Mouse (Mus musculus) kidney, postnatal 14 days (tissue): ENCODE results near the gene Cdkl3.

ENCODE experiments used
- DNase-seq: peaks from one replicate; pipeline ENCODE4 v3.0.0; 2022; ENCODE audit warnings: mixed read lengths

The Cdkl3 gene

DNA sequence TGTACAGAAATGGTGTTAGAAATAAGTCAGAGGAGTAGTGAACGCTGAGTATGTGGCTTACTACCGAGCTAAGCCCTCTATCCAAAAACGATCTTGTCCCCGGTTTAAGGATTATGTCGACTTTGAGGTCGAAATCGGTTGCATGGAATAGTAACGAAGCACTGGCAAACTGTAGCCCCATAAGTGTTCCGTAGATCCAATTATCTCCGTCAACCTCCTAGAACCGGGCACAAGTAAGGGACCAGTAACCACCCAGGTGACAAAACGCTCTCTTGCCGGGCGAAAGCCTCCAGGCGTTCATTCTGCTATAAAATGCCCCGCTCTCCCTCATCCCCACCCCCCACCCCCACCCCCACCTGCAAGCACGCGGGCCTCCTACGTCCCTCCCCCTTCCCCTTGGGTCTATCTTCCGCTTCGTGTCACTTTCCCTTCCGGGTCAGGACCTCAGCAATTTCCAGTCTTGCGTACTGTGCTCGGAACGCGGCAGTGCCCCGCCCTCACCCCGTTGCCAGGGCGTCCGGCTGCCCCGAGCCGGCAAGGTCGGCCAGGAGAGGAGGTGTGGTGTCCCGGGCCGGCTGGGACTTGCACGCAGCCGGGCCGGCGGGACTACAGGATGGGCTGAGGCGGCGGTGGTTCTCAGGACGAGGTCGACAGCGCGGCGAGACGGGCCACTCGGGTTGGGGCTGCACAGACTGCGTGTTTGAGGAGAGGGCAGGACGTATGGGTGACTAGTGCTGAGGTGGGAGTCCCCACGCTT lies at the start of gene Cdkl3:
Cdkl3 (plus strand) TSS at position 450 of the 757 bp plus-strand sequence.
- DNase-seq, result peak; percentile 97

GRCm38 (mm10) chr11:51956112-51956511 lies 47.9 kb upstream of the Cdkl3 start:
- no peak for DNase-seq

DNA sequence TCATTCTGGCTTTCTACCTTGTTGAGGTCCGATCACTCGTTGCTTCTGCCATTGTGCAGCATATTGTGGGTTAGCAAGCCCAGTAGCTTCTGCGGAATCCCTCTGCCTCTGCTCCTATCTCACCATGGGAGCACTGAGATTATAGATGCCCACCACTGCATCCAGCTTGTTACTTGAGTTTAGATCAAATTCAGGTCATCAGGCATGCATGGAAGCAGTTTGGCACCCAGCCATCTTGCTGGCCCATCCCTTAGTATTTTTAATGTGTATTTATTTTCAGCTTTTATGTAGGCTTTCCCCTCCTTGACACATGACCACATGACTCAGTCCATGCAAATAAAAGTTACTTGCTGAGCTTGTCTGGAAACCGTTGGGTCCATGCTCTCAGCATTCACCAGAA lies 46.3 kb upstream of the Cdkl3 start:
- no peak for DNase-seq

GRCm38 (mm10) chr11:51959511-51959910 lies 44.5 kb upstream of the Cdkl3 start:
- DNase-seq, result no peak

DNA sequence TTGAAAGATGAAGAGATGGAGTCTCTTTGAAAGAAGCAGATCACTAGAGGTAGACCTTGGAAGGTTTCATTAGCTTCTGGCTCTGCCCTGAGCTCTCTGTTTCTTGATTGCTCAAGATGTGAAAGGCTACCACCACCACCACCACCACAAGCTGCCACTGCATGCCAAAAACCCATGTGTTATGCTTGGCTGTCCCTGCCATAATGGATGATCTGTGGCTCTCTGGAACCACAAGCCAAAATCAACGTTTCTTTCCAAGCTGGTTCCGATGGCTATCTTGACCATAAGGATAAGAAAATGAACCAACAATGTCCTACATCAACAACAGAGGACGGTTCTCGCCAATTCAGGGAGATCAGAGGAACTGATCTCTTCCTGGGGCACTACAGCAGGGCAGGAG lies 44.0 kb upstream of the Cdkl3 start:
- DNase-seq, result no peak

DNA sequence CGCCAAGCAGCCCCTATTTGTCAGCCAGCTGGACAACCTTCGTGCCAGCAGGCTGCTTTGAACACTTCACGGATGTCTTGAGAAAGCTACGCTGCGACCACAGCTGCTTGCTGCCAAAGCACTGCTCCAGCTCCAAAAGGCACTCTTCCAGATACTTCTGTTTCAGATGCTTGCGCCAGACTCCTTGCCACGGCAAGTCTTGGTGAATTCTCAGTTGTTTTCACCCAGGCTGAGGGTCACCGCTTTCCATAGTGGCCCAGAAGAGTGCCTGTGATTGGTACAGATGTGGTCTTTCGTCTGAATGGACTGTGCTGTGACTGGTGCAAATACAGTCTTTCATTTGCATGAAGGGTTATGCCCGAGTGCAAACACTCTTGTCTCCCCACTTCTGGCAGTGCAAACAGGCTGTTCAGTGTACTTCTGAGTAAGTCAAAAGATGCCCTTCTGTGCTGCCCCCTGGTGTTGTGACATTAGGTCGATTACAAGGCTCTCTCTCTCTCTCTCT lies 43.0 kb upstream of the Cdkl3 start:
- DNase-seq, result no peak

- DNase-seq, result no peak
These were observed 42.3 kb upstream of the Cdkl3 start for GRCm38 (mm10) chr11:51961761-51962160.

- no peak for DNase-seq
These were observed 41.7 kb upstream of the Cdkl3 start for GRCm38 (mm10) chr11:51962277-51962676.

- DNase-seq, result no peak
These were observed 37.4 kb upstream of the Cdkl3 start for GRCm38 (mm10) chr11:51966651-51967050.

DNA sequence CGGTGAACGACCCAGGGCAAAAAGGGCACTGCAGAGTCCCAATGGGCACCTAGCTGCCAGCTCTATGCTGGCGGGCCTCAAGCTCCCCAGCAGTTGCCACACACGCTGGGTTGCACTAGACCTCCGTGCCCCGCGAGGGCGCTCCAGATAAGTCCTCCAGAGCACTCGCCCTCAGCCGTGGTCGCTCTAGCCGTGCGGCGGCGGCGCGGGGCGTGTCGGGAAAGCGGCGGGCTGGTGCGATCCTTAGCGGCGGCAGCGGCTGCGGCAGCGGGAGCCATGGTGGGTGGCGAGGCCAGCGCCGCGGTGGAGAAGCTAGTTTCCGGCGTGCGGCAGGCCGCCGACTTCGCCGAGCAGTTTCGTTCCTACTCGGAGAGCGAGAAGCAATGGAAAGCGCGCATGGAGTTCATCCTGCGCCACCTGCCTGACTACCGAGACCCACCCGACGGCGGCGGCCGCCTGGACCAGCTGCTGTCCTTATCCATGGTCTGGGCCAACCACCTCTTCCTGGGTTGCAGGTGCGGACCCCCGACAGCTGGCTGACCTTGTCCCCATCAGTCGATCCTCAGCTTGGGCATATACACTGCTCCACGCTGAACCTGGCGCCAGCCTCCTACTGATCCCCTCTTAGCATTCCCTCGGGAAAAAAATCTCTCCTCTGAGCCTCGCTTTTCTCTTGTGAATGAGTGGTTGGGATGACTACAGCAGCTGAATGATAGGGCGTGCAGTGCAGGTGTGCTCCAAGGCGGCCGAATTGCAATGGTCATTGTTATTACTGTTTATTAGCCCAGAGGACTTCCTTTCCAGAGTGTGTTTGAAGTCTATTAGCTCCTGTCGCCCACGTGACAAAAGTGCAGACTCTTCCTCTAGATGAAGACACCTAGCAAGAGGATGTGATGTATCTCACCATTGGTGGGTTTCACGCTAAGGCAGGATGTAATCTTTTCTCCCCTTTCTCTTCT lies 36.3 kb upstream of the Cdkl3 start, which contains the start of gene Cdkn2aipnl:
Cdkn2aipnl (plus strand) TSS at position 219 of the 959 bp plus-strand sequence.
- peak; percentile 96 for DNase-seq

GRCm38 (mm10) chr11:51968896-51969295 lies 35.1 kb upstream of the Cdkl3 start:
- DNase-seq, result no peak

DNA sequence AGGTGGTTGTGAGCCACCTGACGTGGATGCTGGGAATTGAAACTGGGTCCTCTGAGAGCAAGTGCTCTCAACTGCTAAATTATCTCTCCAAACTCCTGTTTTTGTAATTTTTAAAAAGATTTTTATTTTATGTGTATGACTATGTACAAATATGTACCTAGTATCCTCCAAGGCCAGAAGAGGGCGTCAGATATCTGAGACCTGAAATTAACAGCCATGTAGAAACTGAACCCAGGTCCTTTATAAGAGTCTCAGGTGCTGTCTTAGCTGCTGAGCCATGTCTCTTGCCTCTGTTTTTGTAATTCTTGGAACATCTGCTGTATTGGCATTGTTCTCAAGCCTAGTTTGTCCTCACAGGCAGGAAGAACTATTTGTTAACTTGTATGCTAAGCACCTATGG lies 34.5 kb upstream of the Cdkl3 start:
- no peak for DNase-seq

- DNase-seq, result no peak
These were observed 32.4 kb upstream of the Cdkl3 start for GRCm38 (mm10) chr11:51971644-51972043.

GRCm38 (mm10) chr11:51999611-52000289 lies 4.3 kb upstream of the Cdkl3 start:
- DNase-seq, result peak; percentile 81

DNA sequence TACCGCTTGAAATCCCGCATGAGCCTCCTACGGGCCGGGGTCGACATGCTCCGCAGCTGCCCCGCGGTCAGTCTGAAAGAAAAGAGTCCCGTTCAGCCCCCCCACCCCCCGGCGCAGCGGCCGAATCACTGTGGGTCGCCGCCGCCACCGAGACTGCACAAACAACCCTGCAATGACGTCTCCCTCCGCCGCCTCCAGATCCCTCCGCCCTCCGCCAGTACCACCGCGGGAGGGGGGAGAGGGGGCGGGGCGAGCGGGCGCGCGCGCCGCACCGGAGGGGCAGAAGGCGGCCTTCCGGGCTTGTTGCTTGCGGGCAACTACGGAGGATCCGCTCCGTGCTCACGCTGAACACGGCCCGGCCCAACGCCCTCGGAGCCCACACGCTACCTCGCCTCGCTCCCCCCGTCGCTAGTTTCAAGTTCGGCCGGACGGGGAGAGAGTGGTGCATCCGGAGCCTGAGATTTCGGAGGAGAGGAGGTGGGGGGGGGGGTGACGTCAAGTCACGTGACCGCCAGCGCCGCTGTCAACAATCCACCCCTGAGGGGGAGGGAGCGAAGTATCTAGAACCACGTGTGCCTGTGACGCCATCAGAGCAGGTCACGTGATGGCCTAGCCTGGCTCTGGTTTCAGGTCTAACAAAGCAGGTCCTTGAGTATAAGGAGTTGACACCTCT lies 3.6 kb upstream of the Cdkl3 start, which contains the start of gene Ube2b:
Ube2b (minus strand) TSS at position 473 of the 673 bp plus-strand sequence.
- peak; percentile 98 for DNase-seq

DNA sequence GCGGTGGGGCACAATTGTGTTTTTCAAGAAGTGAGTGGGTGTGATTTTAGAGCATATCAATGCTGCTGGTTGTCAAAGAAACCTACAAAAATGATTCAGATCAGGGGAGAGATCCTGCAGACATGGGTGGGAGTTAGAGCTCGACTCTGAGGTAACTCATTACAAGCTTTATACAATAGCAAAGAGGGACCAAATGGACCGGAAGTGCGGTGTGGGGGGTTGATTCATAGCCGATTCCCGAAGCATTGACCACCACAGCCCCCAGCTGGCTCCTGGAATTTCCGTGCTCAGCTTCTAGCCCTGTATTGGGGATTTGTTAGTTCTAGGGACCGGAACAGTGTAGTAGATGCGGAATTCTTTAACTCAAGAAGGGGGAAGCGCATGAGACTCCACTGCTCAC lies 2.7 kb upstream of the Cdkl3 start:
- DNase-seq, result no peak

- DNase-seq, result no peak
These were observed 2.2 kb upstream of the Cdkl3 start for GRCm38 (mm10) chr11:52001861-52002260.

- DNase-seq, result no peak
These were observed 1.0 kb upstream of the Cdkl3 start for GRCm38 (mm10) chr11:52002842-52003504.

DNA sequence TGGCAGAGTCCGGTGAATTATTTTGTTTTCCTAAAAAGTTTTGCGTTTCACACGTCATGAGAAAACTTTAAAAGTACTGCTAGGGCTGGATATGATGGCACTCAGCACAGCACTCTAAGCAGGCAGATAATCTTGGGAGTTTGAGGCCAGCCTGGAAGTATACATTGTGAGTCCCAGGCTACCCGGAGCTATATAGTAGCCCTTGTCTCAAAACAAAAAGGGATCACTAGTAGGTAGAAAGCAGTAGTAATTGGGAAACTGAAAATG lies 583 bp upstream of the Cdkl3 start:
- DNase-seq, result no peak

GRCm38 (mm10) chr11:52005586-52005985 lies 1.6 kb downstream of the Cdkl3 start:
- no peak for DNase-seq

DNA sequence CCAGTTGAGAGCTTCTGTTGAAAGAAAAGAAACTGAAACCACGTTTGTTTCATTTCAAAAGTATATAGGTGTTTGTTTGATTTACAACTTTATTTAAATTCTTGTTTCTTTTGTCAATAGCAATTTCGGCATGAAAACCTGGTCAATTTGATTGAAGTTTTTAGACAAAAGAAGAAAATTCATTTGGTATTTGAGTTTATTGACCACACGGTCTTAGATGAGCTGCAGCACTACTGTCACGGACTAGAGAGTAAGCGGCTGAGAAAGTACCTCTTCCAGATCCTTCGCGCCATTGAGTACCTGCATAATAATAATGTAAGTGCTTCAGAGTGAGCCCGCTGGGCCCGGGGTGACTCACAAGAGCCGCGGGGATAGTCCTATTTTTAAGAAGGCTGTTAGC lies 7.0 kb downstream of the Cdkl3 start:
- DNase-seq, result no peak

DNA sequence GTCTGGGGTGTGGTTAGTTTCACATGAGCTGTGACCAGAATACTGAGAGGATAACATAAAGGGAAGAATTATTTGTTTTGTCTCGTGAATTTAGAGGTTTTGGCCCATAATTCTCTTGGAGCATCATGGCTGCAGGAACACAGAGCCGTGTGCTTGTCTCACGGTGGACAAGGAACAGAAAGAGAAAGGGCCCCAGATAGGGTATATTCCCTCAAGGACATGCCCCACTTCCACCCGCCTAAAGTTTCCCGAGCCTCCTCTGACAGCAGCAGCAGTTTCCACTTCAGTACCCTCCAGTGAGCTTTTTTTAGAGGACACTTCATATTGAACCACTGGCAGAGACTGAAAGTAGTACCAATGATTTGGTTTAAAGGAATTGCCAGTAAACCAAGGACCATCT lies 7.5 kb downstream of the Cdkl3 start:
- DNase-seq, result no peak
